Mouse (Mus musculus) CH12F3 (cell line): Measurements from ENCODE around the gene Nmt1.

Experiments used
- in situ Hi-C: fragments of 300-500 bp; cut with MboI; formaldehyde crosslinking; loops from 2 replicates; pipeline ENCODE4 v1.14.3; 2020; ENCODE audit warnings: low sequenced_read_pairs

The Nmt1 gene

DNA sequence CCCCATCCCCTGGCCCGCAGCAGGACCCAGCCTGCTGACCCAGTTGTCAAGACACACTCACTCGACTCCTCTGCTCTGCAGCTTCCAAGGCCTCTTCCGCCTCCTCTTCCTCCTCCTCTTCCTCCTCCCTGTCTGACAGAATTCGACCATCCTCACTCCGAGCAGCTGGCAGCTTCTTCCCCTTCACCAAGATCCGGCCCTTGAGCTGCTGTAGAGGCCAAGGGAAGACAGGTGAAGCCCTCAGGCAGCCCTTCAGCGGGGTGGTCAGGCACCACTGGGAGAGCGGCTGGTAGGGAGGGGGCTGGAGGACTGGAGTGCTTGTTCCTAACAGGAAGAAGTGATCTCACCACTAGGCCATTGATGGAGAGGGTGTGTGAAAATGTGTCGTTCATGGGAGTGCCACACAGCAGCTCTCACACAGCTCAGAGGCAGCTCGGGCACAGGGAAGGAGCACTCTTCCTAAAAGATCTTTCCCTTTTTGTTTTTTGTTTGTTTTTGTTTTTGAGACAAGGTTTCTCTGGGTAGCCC is 46.9 kb downstream of the Nmt1 start:
- in situ Hi-C loops, result no loop called here

DNA sequence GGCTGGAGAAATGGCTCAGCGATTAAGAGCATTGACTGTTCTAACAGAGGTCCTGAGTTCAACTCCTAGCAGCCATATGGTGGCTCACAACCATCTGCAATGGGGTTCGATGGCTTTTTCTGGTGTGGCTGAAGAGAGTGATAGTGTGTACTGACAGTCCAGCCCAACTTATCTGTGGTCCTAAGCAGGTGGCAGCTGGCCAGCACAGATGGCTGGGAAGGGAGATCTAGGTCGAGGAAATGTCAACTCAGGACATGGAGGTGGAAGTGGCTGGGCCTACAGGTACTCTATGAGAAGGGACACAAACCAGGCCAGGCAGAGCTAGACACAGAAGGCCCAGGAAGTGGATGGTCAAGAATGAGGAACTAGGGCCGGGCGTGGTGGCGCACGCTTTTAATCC is 48.0 kb downstream of the Nmt1 start:
- in situ Hi-C loops, result no loop called here

GRCm38 (mm10) chr11:103076581-103076980 is 48.6 kb downstream of the Nmt1 start:
- in situ Hi-C loops, result no loop called here

DNA sequence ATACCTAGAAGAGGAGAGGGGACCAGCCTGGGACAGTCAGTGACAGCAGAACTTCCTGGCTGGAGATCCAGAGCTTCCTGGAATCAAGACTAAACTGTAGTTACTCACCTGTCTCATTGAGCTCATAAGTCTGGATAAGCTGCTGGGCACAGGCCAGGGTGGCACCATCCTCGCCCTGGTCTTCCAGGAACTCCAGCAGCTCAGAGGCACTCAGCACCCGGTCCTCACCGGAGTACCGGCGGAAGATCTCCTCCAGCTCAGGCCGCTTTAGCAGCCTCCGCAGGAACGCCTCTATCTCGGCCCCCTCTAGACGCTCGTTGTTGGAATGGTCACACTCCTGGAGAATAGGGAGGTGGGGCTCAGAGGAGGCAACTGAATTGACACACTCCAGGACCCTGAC is 50.1 kb downstream of the Nmt1 start:
- in situ Hi-C loops, result no loop called here

- in situ Hi-C loops, result no loop called here
Measured at GRCm38 (mm10) chr11:103080323-103081091, 52.5 kb downstream of the Nmt1 start.

GRCm38 (mm10) chr11:103081631-103082030 is 53.6 kb downstream of the Nmt1 start:
- in situ Hi-C loops, result no loop called here

DNA sequence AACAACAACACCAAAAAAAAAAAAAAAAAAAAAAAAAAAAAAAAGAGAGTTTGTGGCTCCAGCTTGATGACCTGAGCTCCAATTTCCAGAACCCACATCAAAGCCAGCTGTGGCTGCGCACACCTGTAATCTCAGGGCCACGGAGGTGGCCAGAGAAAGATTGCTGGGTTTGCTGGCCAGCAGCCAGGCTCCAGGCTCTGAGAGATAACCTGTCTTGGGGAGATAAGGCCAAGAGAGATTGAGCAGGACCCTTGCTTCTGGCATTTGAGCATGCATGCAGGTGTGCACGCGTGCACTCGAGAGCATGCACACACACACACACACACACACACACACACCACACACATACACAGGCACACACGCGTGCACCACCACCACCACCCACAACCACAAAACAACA is 65.3 kb downstream of the Nmt1 start:
- in situ Hi-C loops, result no loop called here

DNA sequence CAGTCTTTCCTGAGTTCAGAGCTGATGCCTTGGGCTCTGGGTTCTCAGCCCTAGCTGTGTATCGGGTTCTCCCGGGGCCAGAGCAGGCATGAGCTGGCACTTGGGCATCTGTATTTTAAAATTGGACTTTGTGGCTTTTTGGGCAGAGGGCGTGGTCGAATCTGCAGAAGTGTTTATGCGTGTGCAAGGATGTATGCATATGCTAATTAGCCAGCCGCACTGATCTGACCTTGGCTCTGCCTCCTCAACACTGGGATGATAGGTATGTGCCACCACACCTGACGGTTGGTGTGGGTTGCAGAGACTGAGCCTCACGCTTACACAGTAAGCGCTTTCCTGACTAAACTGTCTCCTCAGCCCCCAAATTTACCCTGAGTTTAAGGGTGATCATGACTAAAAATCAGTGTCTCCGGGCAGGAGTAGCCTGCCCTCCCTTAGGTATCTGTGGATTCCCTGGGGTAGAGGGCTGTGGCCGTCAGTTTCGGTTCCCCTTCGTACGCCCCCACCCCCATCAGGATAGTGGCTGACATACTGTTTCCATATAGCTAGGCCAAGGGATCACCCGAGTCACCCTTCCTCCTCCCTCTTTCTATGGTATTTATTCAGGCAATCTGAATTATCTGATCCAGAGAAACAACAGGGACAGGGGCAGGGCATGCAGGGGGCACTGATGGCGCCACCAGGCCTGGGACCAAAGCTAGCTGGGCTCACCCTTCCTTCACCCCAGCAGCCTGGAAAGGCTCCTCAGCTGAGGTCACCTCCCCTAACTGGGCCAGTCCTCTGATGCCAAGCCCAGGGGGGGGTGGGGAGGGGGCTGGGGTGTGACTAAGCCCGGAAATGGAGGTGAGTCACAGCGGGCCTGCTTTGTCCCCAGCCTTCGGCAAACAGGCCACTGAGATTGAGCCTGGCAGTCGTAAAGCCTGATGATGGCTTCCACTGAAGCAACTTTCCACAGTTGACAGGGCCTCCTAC is 66.2 kb downstream of the Nmt1 start:
- in situ Hi-C loops, result no loop called here

DNA sequence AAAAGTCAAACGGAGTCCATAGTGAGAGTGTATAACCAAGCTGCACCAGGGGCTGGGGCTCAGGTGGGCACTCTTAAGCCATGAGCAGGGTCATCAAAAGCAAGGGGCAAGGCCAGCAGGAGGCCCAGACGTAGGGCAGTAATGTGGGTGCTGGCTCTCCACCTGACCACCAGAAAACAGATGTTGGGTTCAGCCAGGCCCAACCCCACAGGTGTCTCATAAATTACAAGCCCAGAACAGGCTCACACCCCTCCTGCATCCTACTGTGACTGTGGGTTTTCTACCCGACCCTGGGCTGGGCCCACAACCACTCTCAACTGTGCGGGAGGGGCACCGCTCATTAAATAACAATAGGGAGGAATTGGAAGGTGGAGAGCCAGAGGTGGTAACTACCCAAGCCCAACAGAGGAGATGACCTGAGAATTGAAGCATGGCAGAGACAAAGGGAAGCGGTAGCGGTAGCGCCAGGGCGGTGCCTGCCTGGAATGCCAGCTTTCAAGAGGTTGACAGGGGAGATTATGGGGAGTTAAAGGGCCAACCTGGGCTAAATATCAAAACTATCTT is 67.2 kb downstream of the Nmt1 start:
- in situ Hi-C loops, result no loop called here

- in situ Hi-C loops, result no loop called here
Measured at GRCm38 (mm10) chr11:103095801-103096200, 67.8 kb downstream of the Nmt1 start.

DNA sequence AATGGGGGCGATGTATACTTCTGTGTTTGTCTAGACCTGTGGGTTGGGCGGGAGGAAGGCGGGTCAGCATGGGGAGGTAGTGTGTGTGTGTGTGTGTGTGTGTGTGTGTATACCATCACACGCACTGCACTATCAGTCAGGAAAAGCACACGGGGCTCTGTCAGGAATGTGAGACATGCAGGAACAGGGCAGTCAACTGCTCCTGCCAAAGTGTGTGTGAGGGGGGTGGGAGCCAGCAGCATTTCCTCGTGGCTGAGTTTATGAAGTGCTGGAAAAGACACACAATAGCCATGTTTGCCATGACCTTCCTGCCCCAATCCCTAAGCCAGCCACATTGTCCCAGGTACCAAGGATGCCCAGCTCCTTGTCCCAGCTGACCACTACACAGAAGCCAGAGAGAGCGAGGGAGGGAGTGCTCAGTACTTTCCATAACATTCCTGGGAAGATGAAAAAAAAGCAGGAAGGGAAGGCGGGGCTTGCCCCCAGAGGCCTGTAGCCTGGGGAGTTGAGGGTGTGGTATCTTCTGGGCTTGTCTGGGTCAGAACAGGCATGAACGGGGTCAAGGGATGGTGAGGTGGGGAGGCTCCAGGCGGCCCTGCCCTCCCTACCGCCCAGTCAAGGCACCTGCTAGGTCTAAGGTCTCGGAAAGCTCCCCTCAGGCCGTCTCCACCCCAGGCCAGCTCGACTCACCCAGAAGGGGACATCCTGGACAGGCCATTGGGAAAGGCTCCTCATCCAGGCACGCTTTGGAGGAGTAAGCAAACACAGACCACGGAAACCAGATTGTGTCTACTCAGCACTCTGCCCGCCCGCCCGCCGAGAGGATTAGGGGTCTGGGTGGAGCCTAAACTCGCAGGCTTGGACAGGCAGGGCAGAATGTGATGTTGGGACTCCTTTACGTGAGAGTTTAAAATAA is 69.2 kb downstream of the Nmt1 start:
- in situ Hi-C loops, result no loop called here

GRCm38 (mm10) chr11:103098531-103099190 is 70.7 kb downstream of the Nmt1 start:
- in situ Hi-C loops, result no loop called here

DNA sequence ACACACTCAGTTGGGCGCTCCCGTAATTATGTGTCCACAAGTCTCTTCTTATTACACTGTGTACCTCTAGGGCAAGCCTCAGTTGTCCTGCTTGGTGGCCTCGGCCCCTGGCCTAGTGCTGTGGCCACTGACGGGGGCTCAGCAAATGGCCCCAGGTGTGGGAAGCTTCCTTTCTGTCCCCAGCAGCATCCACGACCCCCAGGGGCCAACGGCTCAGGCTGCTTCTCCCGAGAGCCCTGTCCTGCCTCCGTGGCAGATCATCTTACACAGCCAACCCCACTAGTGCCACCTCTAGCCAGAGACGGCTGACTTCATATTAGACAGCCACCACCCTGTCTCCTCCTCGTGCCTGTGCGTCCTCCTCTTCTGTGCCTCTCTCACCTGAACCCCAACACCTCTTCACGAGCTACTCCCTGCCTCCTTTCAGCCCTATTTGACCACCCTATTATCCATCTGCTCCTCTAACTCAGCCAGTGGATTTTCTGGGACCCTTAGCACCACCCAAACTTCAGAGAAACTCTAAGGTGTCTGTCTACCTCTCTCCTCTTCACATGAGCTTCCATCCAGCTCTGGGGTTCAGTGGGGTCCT is 71.5 kb downstream of the Nmt1 start:
- in situ Hi-C loops, result no loop called here

- in situ Hi-C loops, result loop anchor here (5.0 kb wide), 1 partner anchor 52 kb away; no protein-coding TSS in a partner anchor
Measured at GRCm38 (mm10) chr11:103100361-103100760, 72.4 kb downstream of the Nmt1 start.

DNA sequence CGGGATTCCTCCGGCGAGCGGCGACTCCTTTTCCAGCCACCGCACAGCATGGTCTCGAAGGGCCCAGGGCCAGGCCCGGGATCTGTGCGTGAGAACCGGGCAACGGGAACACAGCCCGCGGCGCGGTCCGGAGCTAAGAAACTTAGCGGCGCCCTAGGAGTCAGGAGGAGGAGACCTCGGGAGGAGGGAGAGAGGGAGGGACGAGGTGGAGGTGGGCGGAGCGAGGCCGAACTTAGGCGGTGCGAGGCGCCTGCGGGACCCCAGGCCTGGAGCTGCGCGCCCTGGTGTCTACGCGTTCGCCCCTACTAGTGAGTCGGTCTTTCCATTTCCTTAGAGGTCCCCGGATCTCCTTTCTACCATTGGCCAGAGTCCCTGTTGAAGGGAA is 73.5 kb downstream of the Nmt1 start, which contains the start of the genes Plcd3 and Acbd4:
TSS of gene Plcd3 (minus strand) at position 178 of the 385 bp plus-strand sequence.
TSS of gene Acbd4 (plus strand) at position 202 of the 385 bp plus-strand sequence.
- in situ Hi-C loops, result loop anchor here (5.0 kb wide), 1 partner anchor 51 kb away; no protein-coding TSS in a partner anchor

GRCm38 (mm10) chr11:103101866-103102501 is 74.0 kb downstream of the Nmt1 start:
- in situ Hi-C loops, result loop anchor here (5.0 kb wide), 1 partner anchor 50 kb away; no protein-coding TSS in a partner anchor

GRCm38 (mm10) chr11:103102725-103103349 is 74.8 kb downstream of the Nmt1 start:
- in situ Hi-C loops, result loop anchor here (5.0 kb wide), 1 partner anchor 49 kb away; no protein-coding TSS in a partner anchor

DNA sequence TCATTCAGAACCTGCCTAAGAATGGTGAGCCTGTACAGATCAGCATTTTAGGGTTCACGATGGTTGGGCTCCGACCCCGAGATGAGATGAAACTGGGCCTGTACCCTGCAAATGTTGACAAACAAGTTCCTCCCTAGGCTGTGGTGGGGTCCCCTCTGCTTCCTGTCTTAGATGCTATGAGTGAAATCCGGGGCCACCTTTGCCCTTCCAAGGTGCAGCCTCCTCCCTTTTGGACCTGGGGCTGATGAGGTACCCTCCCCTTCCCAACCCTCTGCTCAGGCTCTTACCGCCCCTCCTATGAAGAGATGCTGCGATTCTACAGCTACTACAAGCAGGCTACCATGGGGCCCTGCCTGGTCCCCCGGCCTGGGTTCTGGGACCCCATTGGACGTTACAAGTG is 75.6 kb downstream of the Nmt1 start:
- in situ Hi-C loops, result loop anchor here (5.0 kb wide), 1 partner anchor 49 kb away; no protein-coding TSS in a partner anchor
